ENCODE assay signal across 18 mouse cellular contexts in genomic region chr2:121594131-121594530, GRCm38 (mm10).
A peak's percentile ranks its signal among the peaks of the same experiment; 100 is the strongest.
DNase-seq lines count a peak whose midpoint lies in the region; ATAC-seq and TF ChIP-seq lines count a peak whose summit lies in the region.
"Had no signal": no experiment of that assay in that cellular context is flagged by ENCODE, and none has a peak within 500 bp of the region (broad histone marks: within the 10 kb centered on the region; RNA-seq: fewer than 3 reads in every experiment).

No protein-coding gene starts in this region.

- no peak for ATAC-seq in forebrain, embryonic 14.5 days
- no peak for ATAC-seq in forebrain, embryonic 16.5 days
- ATAC-seq in heart, postnatal 0 days (ENCODE audit: insufficient read depth, low read depth), result no peak
- ATAC-seq in megakaryocyte, adult 5-6 weeks (ENCODE audit: poor library complexity, severe bottlenecking), result no peak
- ATAC-seq: hindbrain, embryonic 16.5 days; midbrain, embryonic 16.5 days; Patski had no signal

- peak; percentile 20 for DNase-seq in forebrain, embryonic 14.5 days (ENCODE audit: low spot score)
- no peak for DNase-seq in heart, postnatal 0 days (ENCODE audit: low spot score)
- no peak for DNase-seq in heart, adult 8-10 months (ENCODE audit: low spot score)
- DNase-seq in testis, postnatal 10 days (ENCODE audit: low spot score), result peak; percentile 51
- no peak for DNase-seq in gastrocnemius, adult 8-10 months (ENCODE audit: low spot score in 2 of 2)
- DNase-seq: cerebellum, postnatal 25 days; gastrocnemius, postnatal 36 days; kidney, adult 2 months; kidney, postnatal 36 days; thymus, postnatal 25 days had no signal

- no peak overlapping the region for H3K27ac ChIP-seq in forebrain, embryonic 14.5 days (ENCODE audit: low read depth, low read length)
- H3K27ac ChIP-seq in forebrain, embryonic 16.5 days (ENCODE audit: low read length), result no peak overlapping the region
- peak overlapping the region; percentile 63 for H3K27ac ChIP-seq in heart, postnatal 0 days (ENCODE audit: low read depth)
- H3K27ac ChIP-seq: embryonic facial prominence, embryonic 12.5 days; forebrain, embryonic 10.5 days had no signal

- H3K27me3 ChIP-seq in forebrain, embryonic 14.5 days (replicated peaks; ENCODE audit: control insufficient read depth, insufficient read depth, low read length), result no peaks in the 10 kb centered on the region
- no peaks in the 10 kb centered on the region for H3K27me3 ChIP-seq in forebrain, embryonic 16.5 days (replicated peaks; ENCODE audit: control insufficient read depth, insufficient read depth, low read length)
- H3K27me3 ChIP-seq in heart, postnatal 0 days (ENCODE audit: control insufficient read depth, insufficient read depth, low read length), result no peaks in the 10 kb centered on the region
- peaks cover 11% of the 10 kb centered on the region for H3K27me3 ChIP-seq in megakaryocyte, embryonic 14.5 days (replicated peaks)
- H3K27me3 ChIP-seq: embryonic facial prominence, embryonic 12.5 days; Patski had no signal

- H3K4me1 ChIP-seq in forebrain, embryonic 14.5 days (ENCODE audit: control insufficient read depth, insufficient read depth, low read length), result peaks cover 5% of the 10 kb centered on the region; the same call in 1 of the 2 replicates
- H3K4me1 ChIP-seq in forebrain, embryonic 16.5 days (replicated peaks; ENCODE audit: control insufficient read depth, insufficient read depth, low read length), result peaks cover 8% of the 10 kb centered on the region
- H3K4me1 ChIP-seq in heart, postnatal 0 days (ENCODE audit: control insufficient read depth, insufficient read depth), result peaks cover 17% of the 10 kb centered on the region
- H3K4me1 ChIP-seq in megakaryocyte, embryonic 14.5 days, result peaks cover 55% of the 10 kb centered on the region

- H3K4me2 ChIP-seq in forebrain, embryonic 14.5 days (ENCODE audit: low read length), result no peak overlapping the region
- no peak overlapping the region for H3K4me2 ChIP-seq in forebrain, embryonic 16.5 days (ENCODE audit: low read length)
- 0 out of 2 replicates have a peak overlapping the region, but pooled peaks have one; percentile 30 for H3K4me2 ChIP-seq in heart, postnatal 0 days (ENCODE audit: low read depth, low read length)
- H3K4me2 ChIP-seq: embryonic facial prominence, embryonic 12.5 days had no signal

- H3K9me3 ChIP-seq in forebrain, embryonic 14.5 days (replicated peaks; ENCODE audit: control insufficient read depth, low read length), result no peaks in the 10 kb centered on the region
- no peaks in the 10 kb centered on the region for H3K9me3 ChIP-seq in forebrain, embryonic 16.5 days (ENCODE audit: control insufficient read depth, low read length)
- H3K9me3 ChIP-seq in heart, postnatal 0 days (replicated peaks; ENCODE audit: control insufficient read depth, low read length), result no peaks in the 10 kb centered on the region
- H3K9me3 ChIP-seq in megakaryocyte, embryonic 14.5 days, result peaks cover 3% of the 10 kb centered on the region; the same call in 1 of the 2 replicates
- H3K9me3 ChIP-seq: embryonic facial prominence, embryonic 12.5 days; forebrain, embryonic 10.5 days had no signal

- no peaks in the 10 kb centered on the region; the same call in 1 of the 2 replicates for H3K36me3 ChIP-seq in forebrain, embryonic 14.5 days (ENCODE audit: control insufficient read depth, insufficient read depth, low read length)
- H3K36me3 ChIP-seq in forebrain, embryonic 16.5 days (ENCODE audit: control insufficient read depth, insufficient read depth), result no peaks in the 10 kb centered on the region
- H3K36me3 ChIP-seq in heart, postnatal 0 days (replicated peaks; ENCODE audit: control insufficient read depth, insufficient read depth, low read length), result no peaks in the 10 kb centered on the region
- no peaks in the 10 kb centered on the region for H3K36me3 ChIP-seq in megakaryocyte, embryonic 14.5 days (replicated peaks; ENCODE audit: low read length)
- H3K36me3 ChIP-seq: embryonic facial prominence, embryonic 12.5 days had no signal

- TF ChIP-seq CTCF in heart, postnatal 0 days (IDR thresholded peaks at IDR 0.05; ENCODE audit: low read depth), result no peak

- no peak overlapping the region for H3K9ac ChIP-seq in forebrain, embryonic 14.5 days (ENCODE audit: low read length)
- H3K9ac ChIP-seq in forebrain, embryonic 16.5 days (replicated peaks; ENCODE audit: low read depth, low read length), result no peak overlapping the region
- no peak overlapping the region for H3K9ac ChIP-seq in heart, postnatal 0 days (replicated peaks; ENCODE audit: low read depth, low read length)
- H3K9ac ChIP-seq: embryonic facial prominence, embryonic 12.5 days had no signal

- H3K4me3 ChIP-seq in forebrain, embryonic 14.5 days (ENCODE audit: low read depth, low read length), result no peak overlapping the region
- no peak overlapping the region for H3K4me3 ChIP-seq in forebrain, embryonic 16.5 days (replicated peaks; ENCODE audit: low read length)
- no peak overlapping the region for H3K4me3 ChIP-seq in heart, postnatal 0 days (ENCODE audit: low read depth, low read length)
- peak overlapping the region; percentile 89 for H3K4me3 ChIP-seq in megakaryocyte, embryonic 14.5 days (replicated peaks)
- H3K4me3 ChIP-seq: embryonic facial prominence, embryonic 12.5 days; forebrain, embryonic 10.5 days had no signal

- TF ChIP-seq EP300 in heart, postnatal 0 days (IDR thresholded peaks at IDR 0.05; ENCODE audit: low read depth), result no peak

- WGBS in forebrain, embryonic 14.5 days, result 40% methylated on average over 3 of the region's 3 CpGs
- 37% methylated on average over 3 of the region's 3 CpGs for WGBS in forebrain, embryonic 16.5 days
- WGBS in heart, postnatal 0 days, result 38% methylated on average over 3 of the region's 3 CpGs

Comparison
In these comparisons a context has a peak if more than half of its experiments do, and no peak if none do; other contexts are left out.
1. DNase-seq: peak in forebrain, embryonic 14.5 days (single experiment) and testis, postnatal 10 days (single experiment); none in heart, postnatal 0 days (single experiment), heart, adult 8-10 months (single experiment) and gastrocnemius, adult 8-10 months (0 of 2).